Mouse (Mus musculus): ENCODE results near the gene Adgre5. TPM values are rescaled to one million over a fixed set of nuclear protein-coding genes. Genes with fewer than 3 reads are reported as not detected.

The Adgre5 gene
- polyA plus RNA-seq, 1 experiment from 2014 or later = 25.8 TPM

DNA sequence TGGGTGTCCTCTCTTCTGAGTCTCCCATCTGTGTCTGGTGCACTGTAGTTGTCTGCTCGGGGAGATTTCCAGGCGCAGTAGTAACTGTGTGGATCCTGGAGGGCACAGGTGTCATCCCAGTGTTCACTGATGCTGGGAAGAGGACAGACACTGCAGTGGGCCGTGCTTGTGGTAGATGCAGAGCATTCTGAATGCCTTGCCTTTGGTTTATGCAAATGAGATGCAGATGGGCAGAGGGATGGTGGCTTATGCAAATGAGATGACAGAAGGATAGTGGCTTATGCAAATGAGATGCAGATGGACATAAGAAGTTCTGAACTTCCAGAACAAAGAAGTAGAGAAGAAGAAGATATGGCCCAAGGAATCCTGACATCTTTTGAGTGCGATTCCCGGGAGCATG is 9.2 kb downstream of the Adgre5 start:
- H3K4me3 ChIP-seq = no peak overlapping the region
- WGBS = 80% methylated on average over 5 of the region's 5 CpGs
- DNase-seq (ENCODE audit: low spot score) = no peak
- no peaks in the 10 kb centered on the region for H3K27me3 ChIP-seq (ENCODE audit: low read depth, poor library complexity, severe bottlenecking)
- H3K27ac ChIP-seq = no peak overlapping the region
- H3K36me3 ChIP-seq = peaks cover 47% of the 10 kb centered on the region
- H3K4me1 ChIP-seq = peaks cover 7% of the 10 kb centered on the region; the same call in 1 of the 2 replicates
- H3K9me3 ChIP-seq (replicated peaks) = no peaks in the 10 kb centered on the region

- WGBS = 69% methylated on average over 11 of the region's 11 CpGs
- Histone ChIP-seq H3K27ac (0 out of 2 replicates have a peak overlapping the region, but pooled peaks have one; percentile 31), H3K4me3 (no peak overlapping the region), H3K9me3 (replicated peaks) (no peaks in the 10 kb centered on the region), H3K4me1 (peaks cover 7% of the 10 kb centered on the region; the same call in 1 of the 2 replicates), H3K27me3 (ENCODE audit: low read depth, poor library complexity, severe bottlenecking) (no peaks in the 10 kb centered on the region), H3K36me3 (peaks cover 70% of the 10 kb centered on the region)
- DNase-seq (ENCODE audit: low spot score) = peak; percentile 70
Observed at GRCm38 (mm10) chr8:83729009-83729807, 11.9 kb downstream of the Adgre5 start.

- no peaks in the 10 kb centered on the region for H3K27me3 ChIP-seq (ENCODE audit: low read depth, poor library complexity, severe bottlenecking)
- no peaks in the 10 kb centered on the region for H3K9me3 ChIP-seq (replicated peaks)
- no peak overlapping the region for H3K4me3 ChIP-seq
- H3K4me1 ChIP-seq = peaks cover 7% of the 10 kb centered on the region; the same call in 1 of the 2 replicates
- no peak overlapping the region for H3K27ac ChIP-seq
- peaks cover 90% of the 10 kb centered on the region for H3K36me3 ChIP-seq
- 94% methylated on average over 8 of the region's 8 CpGs for WGBS
- DNase-seq (ENCODE audit: low spot score) = no peak
Observed at GRCm38 (mm10) chr8:83725521-83726102, 15.5 kb downstream of the Adgre5 start.

GRCm38 (mm10) chr8:83724697-83725482 is 16.2 kb downstream of the Adgre5 start:
- no peak overlapping the region for H3K27ac ChIP-seq
- peaks cover 90% of the 10 kb centered on the region for H3K36me3 ChIP-seq
- no peaks in the 10 kb centered on the region for H3K9me3 ChIP-seq (replicated peaks)
- peak; percentile 82 for DNase-seq (ENCODE audit: low spot score)
- H3K4me1 ChIP-seq = peaks cover 7% of the 10 kb centered on the region; the same call in 1 of the 2 replicates
- no peaks in the 10 kb centered on the region for H3K27me3 ChIP-seq (ENCODE audit: low read depth, poor library complexity, severe bottlenecking)
- WGBS = 59% methylated on average over 15 of the region's 15 CpGs
- H3K4me3 ChIP-seq = no peak overlapping the region

DNA sequence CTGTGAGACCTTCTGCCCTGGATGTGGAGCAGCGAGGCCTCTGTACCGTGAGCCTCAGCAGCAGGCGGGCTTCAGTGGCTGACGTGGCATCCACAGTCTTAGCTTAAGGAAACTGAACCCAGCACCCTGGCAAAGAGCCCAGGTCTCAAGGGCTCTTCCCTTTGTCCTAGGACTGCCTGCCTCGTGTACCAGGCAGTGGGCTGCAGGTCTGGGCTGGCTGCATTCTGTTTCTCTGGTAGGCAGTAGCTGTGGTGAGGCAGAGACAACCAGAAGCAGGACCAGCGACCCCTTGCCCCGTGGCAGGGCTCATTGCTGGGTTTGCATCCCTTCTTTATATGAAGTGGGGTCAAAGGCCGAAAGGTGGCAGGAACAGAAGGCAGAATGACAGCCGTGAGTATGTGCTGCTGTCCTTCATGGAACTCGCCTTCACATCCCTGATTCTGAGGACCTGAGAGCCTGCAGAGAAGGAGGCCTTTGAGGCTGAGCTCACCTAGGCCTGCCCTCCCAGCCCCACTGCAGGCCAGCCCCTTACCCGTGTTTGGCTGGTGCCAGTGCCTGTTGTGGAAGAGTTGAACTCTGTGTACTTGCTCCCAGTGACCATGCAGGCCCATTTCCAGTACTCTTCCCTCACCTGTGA is 17.6 kb downstream of the Adgre5 start:
- Histone ChIP-seq H3K27ac (no peak overlapping the region), H3K9me3 (replicated peaks) (no peaks in the 10 kb centered on the region), H3K4me3 (no peak overlapping the region), H3K27me3 (ENCODE audit: low read depth, poor library complexity, severe bottlenecking) (no peaks in the 10 kb centered on the region), H3K36me3 (peaks cover 94% of the 10 kb centered on the region), H3K4me1 (no peaks in the 10 kb centered on the region)
- 88% methylated on average over 11 of the region's 11 CpGs for WGBS
- no peak for DNase-seq (ENCODE audit: low spot score)

DNA sequence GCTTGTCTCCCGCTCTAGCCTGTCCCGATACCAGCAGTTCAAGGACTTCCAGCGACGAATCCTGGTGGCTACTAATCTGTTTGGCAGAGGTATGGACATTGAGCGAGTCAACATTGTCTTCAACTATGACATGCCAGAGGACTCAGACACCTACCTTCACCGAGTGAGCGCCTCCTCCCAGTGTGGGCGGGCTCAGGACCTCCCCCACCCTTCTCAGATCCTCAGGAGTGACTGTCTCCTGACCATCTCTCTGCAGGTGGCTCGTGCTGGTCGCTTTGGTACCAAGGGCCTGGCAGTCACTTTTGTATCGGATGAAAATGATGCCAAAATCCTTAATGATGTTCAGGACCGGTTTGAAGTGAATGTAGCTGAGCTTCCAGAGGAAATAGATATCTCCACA is 18.5 kb downstream of the Adgre5 start:
- no peak overlapping the region for H3K4me3 ChIP-seq
- DNase-seq (ENCODE audit: low spot score) = no peak
- 87% methylated on average over 12 of the region's 12 CpGs for WGBS
- H3K27ac ChIP-seq = no peak overlapping the region
- H3K4me1 ChIP-seq = no peaks in the 10 kb centered on the region
- H3K36me3 ChIP-seq = peaks cover 85% of the 10 kb centered on the region
- no peaks in the 10 kb centered on the region for H3K27me3 ChIP-seq (ENCODE audit: low read depth, poor library complexity, severe bottlenecking)
- H3K9me3 ChIP-seq (replicated peaks) = no peaks in the 10 kb centered on the region

DNA sequence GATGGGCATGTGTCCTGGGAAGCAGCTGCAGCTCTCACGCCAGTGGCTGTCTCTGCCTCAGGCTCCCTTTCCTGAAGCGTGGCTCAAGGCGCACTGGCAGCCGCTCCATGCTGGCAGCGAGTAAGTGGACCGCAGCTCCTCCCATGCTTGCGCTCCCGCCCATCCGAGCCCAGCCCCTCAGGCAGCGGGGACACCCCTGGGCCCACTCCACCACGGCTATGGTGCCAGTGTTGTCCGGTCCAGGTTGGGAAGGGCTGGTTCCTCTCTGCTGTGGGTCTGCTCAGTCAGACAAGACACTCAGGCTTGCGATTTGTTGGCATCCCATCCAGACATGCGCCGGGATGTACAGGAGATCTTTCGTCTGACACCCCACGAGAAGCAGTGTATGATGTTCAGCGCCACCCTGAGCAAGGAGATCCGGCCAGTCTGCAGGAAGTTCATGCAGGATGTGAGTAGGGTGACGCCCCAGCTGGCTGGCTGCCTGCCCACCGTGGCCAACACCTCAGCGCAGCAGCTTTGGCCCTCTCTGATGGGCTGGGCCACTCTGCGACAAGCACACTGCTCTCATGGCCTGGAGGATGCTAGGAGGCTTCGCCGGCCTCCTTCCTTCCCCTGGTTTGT is 19.6 kb downstream of the Adgre5 start:
- WGBS = 93% methylated on average over 25 of the region's 25 CpGs
- Histone ChIP-seq H3K36me3 (peaks cover 76% of the 10 kb centered on the region), H3K4me3 (no peak overlapping the region)

GRCm38 (mm10) chr8:83719693-83720092 is 21.4 kb downstream of the Adgre5 start:
- no peaks in the 10 kb centered on the region for H3K9me3 ChIP-seq (replicated peaks)
- no peaks in the 10 kb centered on the region for H3K27me3 ChIP-seq (ENCODE audit: low read depth, poor library complexity, severe bottlenecking)
- no peak overlapping the region for H3K4me3 ChIP-seq
- 85% methylated on average over 2 of the region's 2 CpGs for WGBS
- H3K36me3 ChIP-seq = peaks cover 58% of the 10 kb centered on the region
- no peak for DNase-seq (ENCODE audit: low spot score)
- H3K27ac ChIP-seq = no peak overlapping the region
- H3K4me1 ChIP-seq = peaks cover 16% of the 10 kb centered on the region

More for the DNA sequence above, 19.6 kb downstream of the Adgre5 start:
- Histone ChIP-seq H3K27me3 (ENCODE audit: low read depth, poor library complexity, severe bottlenecking) (no peaks in the 10 kb centered on the region), H3K9me3 (replicated peaks) (no peaks in the 10 kb centered on the region), H3K27ac (no peak overlapping the region), H3K4me1 (peaks cover 9% of the 10 kb centered on the region)
- DNase-seq (ENCODE audit: low spot score) = no peak

DNA sequence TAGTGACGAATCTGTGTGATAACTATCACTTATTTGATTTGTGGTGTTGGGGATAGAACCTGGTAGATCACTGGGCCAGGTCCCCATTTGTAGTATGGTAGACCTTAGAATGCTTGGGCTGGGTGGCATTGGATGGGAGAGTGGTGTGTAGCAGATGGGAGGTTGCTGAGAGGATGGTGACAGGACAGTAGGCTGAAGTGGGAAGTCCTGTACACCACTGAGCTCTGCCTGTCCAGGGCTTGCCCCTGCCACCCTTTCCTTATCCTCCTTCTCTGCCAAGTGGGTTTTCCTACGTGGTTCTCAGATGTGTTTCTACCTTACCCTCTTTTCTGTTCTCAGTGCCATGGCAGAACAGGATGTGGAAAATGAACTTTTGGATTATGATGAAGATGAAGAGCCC is 22.1 kb downstream of the Adgre5 start:
- H3K36me3 ChIP-seq = peaks cover 51% of the 10 kb centered on the region
- WGBS = 88% methylated on average over 2 of the region's 2 CpGs

DNA sequence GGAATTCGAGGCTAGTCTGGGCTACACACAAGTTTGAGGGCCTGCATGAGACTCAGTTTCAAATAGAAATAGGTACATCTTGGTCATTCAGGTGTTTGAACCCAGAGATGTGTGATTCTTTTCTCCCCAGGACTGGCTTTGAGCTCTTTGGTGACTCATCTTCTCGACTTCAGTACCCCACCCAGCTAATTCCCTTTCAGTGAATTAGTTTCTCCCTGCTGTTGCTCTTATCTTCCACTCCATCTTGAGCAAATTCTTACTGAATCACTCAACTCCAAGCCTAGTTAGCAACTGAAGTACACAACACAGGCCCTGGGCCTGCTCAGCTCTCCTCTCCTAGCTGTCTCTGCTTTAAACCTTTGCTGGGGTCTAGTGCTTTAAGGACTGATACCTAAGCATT is 24.6 kb downstream of the Adgre5 start:
- no peak for DNase-seq (ENCODE audit: low spot score)
- Histone ChIP-seq H3K27me3 (ENCODE audit: low read depth, poor library complexity, severe bottlenecking) (no peaks in the 10 kb centered on the region), H3K4me3 (peak overlapping the region; percentile 97), H3K27ac (no peak overlapping the region), H3K36me3 (peaks cover 26% of the 10 kb centered on the region), H3K9me3 (replicated peaks) (no peaks in the 10 kb centered on the region), H3K4me1 (peaks cover 17% of the 10 kb centered on the region)
- 66% methylated on average over 2 of the region's 2 CpGs for WGBS

More for the DNA sequence above, 22.1 kb downstream of the Adgre5 start:
- no peaks in the 10 kb centered on the region for H3K27me3 ChIP-seq (ENCODE audit: low read depth, poor library complexity, severe bottlenecking)
- H3K9me3 ChIP-seq (replicated peaks) = no peaks in the 10 kb centered on the region
- H3K4me1 ChIP-seq = peaks cover 17% of the 10 kb centered on the region
- H3K27ac ChIP-seq = no peak overlapping the region
- no peak overlapping the region for H3K4me3 ChIP-seq
- no peak for DNase-seq (ENCODE audit: low spot score)

GRCm38 (mm10) chr8:83715771-83716170 is 25.4 kb downstream of the Adgre5 start:
- Histone ChIP-seq H3K27me3 (ENCODE audit: low read depth, poor library complexity, severe bottlenecking) (no peaks in the 10 kb centered on the region), H3K36me3 (peaks cover 18% of the 10 kb centered on the region), H3K9me3 (replicated peaks) (no peaks in the 10 kb centered on the region), H3K4me3 (peak overlapping the region; percentile 97), H3K27ac (peak overlapping the region; percentile 98), H3K4me1 (peaks cover 17% of the 10 kb centered on the region)
- 1% methylated on average over 17 of the region's 17 CpGs for WGBS
- no peak for DNase-seq (ENCODE audit: low spot score)

- Histone ChIP-seq H3K4me3 (peak within 1 kb of the TSS; percentile 97), H3K9me3 (replicated peaks) (no peaks in the 10 kb centered on the region), H3K4me1 (peaks cover 17% of the 10 kb centered on the region), H3K27ac (peak within 1 kb of the TSS; percentile 98), H3K27me3 (ENCODE audit: low read depth, poor library complexity, severe bottlenecking) (no peaks in the 10 kb centered on the region), H3K36me3 (peaks cover 12% of the 10 kb centered on the region)
- under 1% methylated on average over 61 of the region's 63 CpGs for WGBS
- peak; percentile 92 for DNase-seq (ENCODE audit: low spot score)
Observed at GRCm38 (mm10) chr8:83715031-83715690, 26.0 kb downstream of the Adgre5 start, which contains the start of gene Ddx39. Ddx39 (plus strand) TSS chr8:83715177.
